Mouse (Mus musculus): Measurements from ENCODE around the gene Snx12.

DNA sequence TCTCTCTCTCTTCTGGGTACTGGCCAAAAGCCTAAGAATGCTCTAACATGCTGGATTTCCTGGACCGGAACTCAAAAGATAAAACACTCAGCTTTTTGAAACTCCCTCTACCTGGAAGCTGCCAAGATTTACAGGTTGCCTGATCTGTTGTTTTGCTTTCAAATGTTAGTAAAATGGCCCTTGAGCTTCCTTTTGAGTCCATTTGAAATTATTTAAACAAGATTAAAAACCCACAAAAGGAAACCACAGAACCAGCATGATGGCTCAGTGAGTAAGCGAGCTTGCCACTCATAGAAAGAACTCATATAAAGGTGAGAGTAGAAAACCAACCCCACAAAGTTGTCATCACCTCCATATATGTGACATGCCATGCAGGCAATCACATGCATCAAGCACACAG lies 93.8 kb downstream of the Snx12 start:
- TF ChIP-seq CTCF (IDR thresholded peaks at IDR 0.05; ENCODE audit: low read depth, low read length) (no peak), POLR2A (IDR thresholded peaks at IDR 0.05; ENCODE audit: borderline replicate concordance, low read depth, low read length) (no peak)

Data from bone marrow macrophage, adult 2 months (primary cell).